Mouse (Mus musculus) C3H10T1/2 (cell line): ENCODE data around the gene Hist1h2bk. TPM values are rescaled to one million over a fixed set of nuclear protein-coding genes. Genes with fewer than 3 reads are reported as not detected.

ENCODE experiments used
- polyA plus RNA-seq, 2 experiments: library from polyadenylated mRNA; unstranded; fragments of >200 nt; fragmentation: generic; extraction: Trizol; gene quantifications; one replicate each; pipeline ENCODE4 v1.2.1; 2012; ENCODE audit warnings: missing spikeins in 2 of 2

Hist1h2bk gene
- 10 to 100 TPM; 10.6 to 56.7 TPM for polyA plus RNA-seq

DNA sequence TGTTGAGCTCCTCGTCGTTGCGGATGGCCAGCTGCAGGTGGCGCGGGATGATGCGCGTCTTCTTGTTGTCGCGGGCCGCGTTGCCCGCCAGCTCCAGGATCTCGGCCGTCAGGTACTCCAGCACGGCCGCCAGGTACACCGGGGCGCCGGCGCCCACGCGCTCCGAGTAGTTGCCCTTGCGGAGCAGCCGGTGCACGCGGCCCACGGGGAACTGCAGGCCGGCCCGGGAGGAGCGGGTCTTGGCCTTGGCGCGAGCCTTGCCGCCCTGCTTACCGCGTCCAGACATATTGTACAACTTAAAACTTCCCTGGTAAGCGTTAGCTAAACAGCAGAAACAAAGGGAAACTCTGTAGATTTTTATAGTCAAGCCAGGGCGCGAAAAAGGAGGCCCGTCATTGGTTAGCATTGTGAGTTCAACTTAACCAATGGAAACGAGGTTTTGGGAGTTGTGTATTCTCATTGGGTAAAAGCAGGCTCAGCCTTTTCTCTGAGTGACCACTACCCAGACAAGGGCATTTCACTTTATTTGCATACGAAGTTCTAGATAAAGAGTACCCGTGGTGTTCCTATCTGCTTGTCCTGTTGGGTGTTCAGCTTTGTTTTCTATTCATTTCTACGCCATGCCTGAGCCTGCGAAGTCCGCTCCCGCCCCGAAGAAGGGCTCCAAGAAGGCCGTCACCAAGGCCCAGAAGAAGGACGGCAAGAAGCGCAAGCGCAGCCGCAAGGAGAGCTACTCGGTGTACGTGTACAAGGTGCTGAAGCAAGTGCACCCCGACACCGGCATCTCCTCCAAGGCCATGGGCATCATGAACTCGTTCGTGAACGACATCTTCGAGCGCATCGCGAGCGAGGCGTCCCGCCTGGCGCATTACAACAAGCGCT, at the start of gene Hist1h2bk, which contains the start of gene Hist1h2ah:
Gene Hist1h2bk, plus strand, starts transcription at position 604 of the 882 bp plus-strand sequence.
Gene Hist1h2ah, minus strand, starts transcription at position 302 of the 882 bp plus-strand sequence.

DNA sequence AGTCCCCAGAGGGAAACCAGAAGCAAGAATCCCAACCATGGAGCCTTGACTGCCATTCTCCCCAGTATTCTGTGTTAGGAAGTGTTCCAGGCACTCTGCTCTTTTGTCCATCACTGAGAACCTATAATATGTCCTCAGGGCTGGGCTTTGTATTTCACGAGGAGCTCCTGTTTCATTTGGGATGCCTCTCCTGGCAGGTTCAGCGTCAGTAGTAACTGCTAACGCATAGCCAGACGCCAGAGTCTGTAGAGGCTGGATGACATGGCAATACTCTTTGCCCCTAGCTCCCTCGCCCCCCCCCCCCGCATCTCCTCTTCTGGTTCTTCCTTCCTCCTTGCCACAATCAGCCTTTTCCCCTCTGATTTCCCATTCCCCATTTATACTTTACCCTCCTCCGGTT, 26.0 kb upstream of the Hist1h2bk start, which contains the start of gene Prss16:
Gene Prss16, minus strand, starts transcription at position 101 of the 400 bp plus-strand sequence.

DNA sequence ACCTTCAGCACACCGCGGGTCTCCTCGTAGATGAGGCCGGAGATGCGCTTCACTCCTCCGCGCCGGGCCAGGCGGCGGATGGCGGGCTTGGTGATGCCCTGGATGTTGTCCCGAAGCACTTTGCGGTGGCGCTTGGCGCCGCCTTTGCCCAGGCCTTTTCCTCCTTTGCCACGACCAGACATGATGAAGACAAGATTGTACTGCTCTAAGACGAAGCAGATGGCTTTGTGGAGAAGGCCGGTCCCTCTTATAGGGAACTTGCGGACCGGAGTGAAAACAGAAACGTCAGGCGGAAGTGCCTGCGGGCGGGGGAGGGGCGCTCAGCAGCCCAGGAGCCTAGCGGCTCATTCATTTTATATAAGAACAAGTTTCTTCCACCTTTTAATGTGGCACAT, 5.5 kb downstream of the Hist1h2bk start, which contains the start of gene Hist1h4i:
Gene Hist1h4i, minus strand, starts transcription at position 221 of the 395 bp plus-strand sequence.

DNA sequence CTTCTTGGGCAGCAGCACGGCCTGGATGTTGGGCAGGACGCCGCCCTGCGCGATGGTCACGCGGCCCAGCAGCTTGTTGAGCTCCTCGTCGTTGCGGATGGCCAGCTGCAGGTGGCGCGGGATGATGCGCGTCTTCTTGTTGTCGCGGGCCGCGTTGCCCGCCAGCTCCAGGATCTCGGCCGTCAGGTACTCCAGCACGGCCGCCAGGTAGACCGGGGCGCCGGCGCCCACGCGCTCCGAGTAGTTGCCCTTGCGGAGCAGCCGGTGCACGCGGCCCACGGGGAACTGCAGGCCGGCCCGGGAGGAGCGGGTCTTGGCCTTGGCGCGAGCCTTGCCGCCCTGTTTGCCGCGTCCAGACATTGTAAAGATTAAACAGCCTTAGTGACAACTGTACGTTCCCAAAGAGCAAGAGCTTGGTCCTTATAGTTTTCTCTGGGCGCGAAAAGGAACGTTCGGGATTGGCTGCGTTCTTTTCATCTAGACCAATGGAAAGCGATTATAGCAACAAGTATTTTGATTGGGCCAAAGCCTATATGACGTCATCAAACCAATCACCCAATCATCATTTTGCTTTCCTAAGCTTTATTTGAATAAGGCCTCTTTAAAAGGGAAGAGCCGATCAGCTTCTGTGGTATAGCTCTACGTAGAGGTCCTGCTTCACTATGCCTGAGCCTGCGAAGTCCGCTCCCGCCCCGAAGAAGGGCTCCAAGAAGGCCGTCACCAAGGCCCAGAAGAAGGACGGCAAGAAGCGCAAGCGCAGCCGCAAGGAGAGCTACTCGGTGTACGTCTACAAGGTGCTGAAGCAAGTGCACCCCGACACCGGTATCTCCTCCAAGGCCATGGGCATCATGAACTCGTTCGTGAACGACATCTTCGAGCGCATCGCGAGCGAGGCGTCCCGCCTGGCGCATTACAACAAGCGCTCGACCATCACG, 7.2 kb downstream of the Hist1h2bk start, which contains the start of the genes Hist1h2ag and Hist1h2bj:
Gene Hist1h2ag, minus strand, starts transcription at position 377 of the 935 bp plus-strand sequence.
Gene Hist1h2bj, plus strand, starts transcription at position 647 of the 935 bp plus-strand sequence.

DNA sequence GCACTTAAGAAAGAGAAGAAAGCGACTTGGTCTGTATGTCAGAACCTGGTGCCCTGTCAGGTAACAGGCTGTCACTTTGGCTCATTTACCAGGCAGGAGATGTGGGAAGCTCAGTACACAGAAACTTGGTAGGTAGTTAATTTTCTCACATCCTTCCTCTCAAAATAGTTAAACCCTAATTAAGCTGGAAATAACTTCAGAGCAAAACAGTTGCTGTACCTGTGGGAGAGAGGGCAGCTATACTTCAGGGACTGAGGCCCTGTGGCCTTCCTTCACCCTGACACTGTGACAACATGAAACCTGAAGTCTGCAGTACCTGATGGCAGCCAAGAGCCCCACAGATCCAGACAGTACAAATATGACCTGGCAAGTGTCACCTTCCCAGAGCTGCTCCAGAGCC, 48.5 kb downstream of the Hist1h2bk start, which contains the start of gene Vmn1r188:
Gene Vmn1r188, plus strand, starts transcription at position 301 of the 400 bp plus-strand sequence.

Other genes starting within 250 kb of the Hist1h2bk start
- 10 to 100 TPM; 13.8 to 30.2 TPM for gene Hist1h2an, start 248.7 kb upstream of the Hist1h2bk start, polyA plus RNA-seq
- gene Hist1h2bp, start 248.4 kb upstream of the Hist1h2bk start, polyA plus RNA-seq = 10 to 100 TPM in 1 of 2 experiments, 1 to 10 TPM in 1; 1.7 to 17.1 TPM
- gene Hist1h2bq, start 225.7 kb upstream of the Hist1h2bk start, polyA plus RNA-seq = 10 to 100 TPM; 10.6 to 41.1 TPM
- gene Hist1h2ao, start 225.4 kb upstream of the Hist1h2bk start, polyA plus RNA-seq = 1 to 10 TPM in 1 of 2 experiments, under 1 TPM in 1; 0.84 to 2.2 TPM
- 1 to 10 TPM in 1 of 2 experiments, not detected in 1; 2.9 TPM for gene Hist1h4m, start 224.1 kb upstream of the Hist1h2bk start, polyA plus RNA-seq
- 10 to 100 TPM; 21.2 to 62.8 TPM for gene Hist1h4n, start 203.7 kb upstream of the Hist1h2bk start, polyA plus RNA-seq
- gene Hist1h2ap, start 202.4 kb upstream of the Hist1h2bk start, polyA plus RNA-seq = 1,000 to 10,000 TPM in 1 of 2 experiments, 100 to 1,000 TPM in 1; 1,000 to 8,126 TPM
- gene Hist1h2br, start 202.1 kb upstream of the Hist1h2bk start, polyA plus RNA-seq = 10 to 100 TPM in 1 of 2 experiments, 1 to 10 TPM in 1; 8.9 to 41.0 TPM
- gene Zfp184, start 90.8 kb upstream of the Hist1h2bk start, polyA plus RNA-seq = 1 to 10 TPM in 1 of 2 experiments, under 1 TPM in 1; 0.04 to 2.1 TPM
- not detected for gene Pom121l2, start 54.7 kb upstream of the Hist1h2bk start, polyA plus RNA-seq
- gene Prss16, start 26.1 kb upstream of the Hist1h2bk start, polyA plus RNA-seq = 1 to 10 TPM; 1.1 to 3.2 TPM
- 10 to 100 TPM in 1 of 2 experiments, 1 to 10 TPM in 1; 5.3 to 10.8 TPM for gene Hist1h2ah, start 302 bp upstream of the Hist1h2bk start, polyA plus RNA-seq
- 10 to 100 TPM; 16.9 to 37.5 TPM for gene Hist1h4i, start 5.5 kb downstream of the Hist1h2bk start, polyA plus RNA-seq
- gene Hist1h2ag, start 7.1 kb downstream of the Hist1h2bk start, polyA plus RNA-seq = 10 to 100 TPM; 16.6 to 26.8 TPM
- gene Hist1h2bj, start 7.3 kb downstream of the Hist1h2bk start, polyA plus RNA-seq = 10 to 100 TPM in 1 of 2 experiments, 1 to 10 TPM in 1; 5.0 to 50.5 TPM
- gene Vmn1r188, start 48.6 kb downstream of the Hist1h2bk start, polyA plus RNA-seq = not detected
- not detected for gene Vmn1r189, start 70.0 kb downstream of the Hist1h2bk start, polyA plus RNA-seq
- not detected for gene Vmn1r191, start 148.1 kb downstream of the Hist1h2bk start, polyA plus RNA-seq
- gene Vmn1r192, start 155.3 kb downstream of the Hist1h2bk start, polyA plus RNA-seq = not detected
- gene Vmn1r193, start 187.3 kb downstream of the Hist1h2bk start, polyA plus RNA-seq = not detected
- gene Vmn1r194, start 208.3 kb downstream of the Hist1h2bk start, polyA plus RNA-seq = not detected
- not detected for gene Vmn1r195, start 234.7 kb downstream of the Hist1h2bk start, polyA plus RNA-seq